Mouse (Mus musculus) CH12.LX (cell line): ENCODE data around the gene Iqsec2. TPM values are rescaled to one million over a fixed set of nuclear protein-coding genes. Genes with fewer than 3 reads are reported as not detected.

Experiments
- DNase-seq: peaks from one replicate; pipeline ENCODE4 v3.0.0-alpha.2; 2013; ENCODE audit errors: extremely low read depth
- H3K27ac ChIP-seq: 2 replicates; pipeline ENCODE4 v1.5.1; 2012; ENCODE audit warnings: low read depth, mild to moderate bottlenecking, control low read depth, moderate library complexity; ENCODE audit not compliant: insufficient read depth
- H3K27me3 ChIP-seq: replicated peaks from 2 replicates; pipeline ENCODE3; 2012; ENCODE audit warnings: inconsistent platforms
- H3K36me3 ChIP-seq, 2 experiments: replicated peaks in 1 of 2; 2 replicates each; pipeline versions ENCODE3 to v1.6.1; 2012; ENCODE audit warnings: inconsistent platforms in 1 of 2, low read length in 1 of 2, mild to moderate bottlenecking in 1 of 2, mixed read lengths in 1 of 2, moderate library complexity in 1 of 2; ENCODE audit not compliant: control insufficient read depth in 1 of 2, insufficient read depth in 1 of 2
- H3K4me1 ChIP-seq, 2 experiments: 2 replicates each; pipeline ENCODE4 v1.6.1; 2012; ENCODE audit warnings: inconsistent platforms in 1 of 2, moderate library complexity in 1 of 2; ENCODE audit not compliant: insufficient read depth in 2 of 2, control insufficient read depth in 1 of 2
- H3K4me2 ChIP-seq: 2 replicates; pipeline ENCODE4 v1.6.1; 2012; ENCODE audit warnings: low read depth, mild to moderate bottlenecking, control low read depth; ENCODE audit not compliant: poor library complexity, insufficient read depth, severe bottlenecking
- H3K4me3 ChIP-seq, 3 experiments: fragments of 150-350 bp in 1 of 3; sonication (generic) in 1 of 3; replicated peaks in 1 of 3; 2 replicates each; pipeline versions ENCODE3 to v1.5.1; 2011 to 2012; ENCODE audit warnings: low read depth in 2 of 3, low read length in 2 of 3, mild to moderate bottlenecking in 2 of 3, moderate library complexity in 2 of 3, control low read depth in 1 of 3, improper control_type of control experiment in 1 of 3, inconsistent platforms in 1 of 3, mixed read lengths in 1 of 3; ENCODE audit not compliant: poor library complexity in 1 of 3
- H3K79me2 ChIP-seq: replicated peaks from 2 replicates; pipeline ENCODE4 v1.6.1; 2012; ENCODE audit warnings: mild to moderate bottlenecking, moderate library complexity; ENCODE audit not compliant: control insufficient read depth, poor library complexity, insufficient read depth, severe bottlenecking; ENCODE audit errors: extremely low read depth
- H3K9ac ChIP-seq: 2 replicates; pipeline ENCODE4 v1.6.1; 2012; ENCODE audit warnings: low read depth, mild to moderate bottlenecking, control low read depth, moderate library complexity; ENCODE audit not compliant: insufficient read depth
- H3K9me3 ChIP-seq: replicated peaks from 2 replicates; pipeline ENCODE3; 2012; ENCODE audit warnings: low read length, inconsistent platforms, mixed read lengths
- BHLHE40 ChIP-seq: IDR thresholded peaks from 2 replicates; pipeline ENCODE4 v1.6.1; 2011; ENCODE audit warnings: mild to moderate bottlenecking, low read depth, low read length, improper control_type of control experiment
- CHD1 ChIP-seq: IDR thresholded peaks from 2 replicates; pipeline ENCODE4 v1.6.1; 2012; ENCODE audit warnings: low read depth, low read length, improper control_type of control experiment, inconsistent platforms
- CHD2 ChIP-seq: IDR thresholded peaks from 2 replicates; pipeline ENCODE4 v1.6.1; 2011; ENCODE audit warnings: low read length, improper control_type of control experiment
- ELF1 ChIP-seq: IDR thresholded peaks from 2 replicates; pipeline ENCODE4 v1.6.1; 2014; ENCODE audit warnings: low read depth, mild to moderate bottlenecking, inconsistent platforms, low read length, improper control_type of control experiment
- EP300 ChIP-seq: IDR thresholded peaks from 2 replicates; pipeline ENCODE4 v1.6.1; 2011; ENCODE audit warnings: low read length, improper control_type of control experiment
- ETS1 ChIP-seq: conservative IDR thresholded peaks from 2 replicates; pipeline ENCODE4 v1.6.1; 2012; ENCODE audit warnings: low read depth, mild to moderate bottlenecking, inconsistent platforms, low read length, improper control_type of control experiment, moderate library complexity
- GABPA ChIP-seq: IDR thresholded peaks from 2 replicates; pipeline ENCODE4 v1.6.1; 2012; ENCODE audit warnings: low read depth, low read length, improper control_type of control experiment, inconsistent platforms; ENCODE audit not compliant: insufficient replicate concordance
- HCFC1 ChIP-seq: IDR thresholded peaks from 2 replicates; pipeline ENCODE4 v1.6.1; 2012; ENCODE audit warnings: low read depth, mild to moderate bottlenecking, inconsistent platforms, low read length, improper control_type of control experiment
- JUN ChIP-seq: IDR thresholded peaks from 2 replicates; pipeline ENCODE4 v1.6.1; 2011; ENCODE audit warnings: low read depth, mild to moderate bottlenecking, low read length, improper control_type of control experiment, moderate library complexity; ENCODE audit not compliant: insufficient read depth
- JUND ChIP-seq: conservative IDR thresholded peaks from 2 replicates; pipeline ENCODE4 v1.6.1; 2011; ENCODE audit warnings: low read depth, low read length, improper control_type of control experiment
- KAT2A ChIP-seq: IDR thresholded peaks from 2 replicates; pipeline ENCODE4 v1.6.1; 2012; ENCODE audit warnings: low read length, improper control_type of control experiment, inconsistent platforms; ENCODE audit not compliant: insufficient replicate concordance
- MAFK ChIP-seq: IDR thresholded peaks from 2 replicates; pipeline ENCODE4 v1.6.1; 2011; ENCODE audit warnings: low read length, improper control_type of control experiment; ENCODE audit not compliant: insufficient replicate concordance
- MEF2A ChIP-seq: IDR thresholded peaks from 2 replicates; pipeline ENCODE4 v1.6.1; 2014; ENCODE audit warnings: low read depth, mild to moderate bottlenecking, inconsistent platforms, low read length, improper control_type of control experiment, borderline replicate concordance
- MXI1 ChIP-seq: IDR thresholded peaks from 2 replicates; pipeline ENCODE4 v1.6.1; 2011; ENCODE audit warnings: mild to moderate bottlenecking, low read depth, low read length, improper control_type of control experiment
- POLR2A ChIP-seq: IDR thresholded peaks from 2 replicates; pipeline ENCODE4 v1.6.1; 2011; ENCODE audit warnings: low read depth, mild to moderate bottlenecking, improper control_type of control experiment, low read length
- RAD21 ChIP-seq: IDR thresholded peaks from 2 replicates; pipeline ENCODE4 v1.6.1; 2011; ENCODE audit warnings: low read depth, mild to moderate bottlenecking, low read length, improper control_type of control experiment, moderate library complexity
- RCOR1 ChIP-seq: conservative IDR thresholded peaks from 2 replicates; pipeline ENCODE4 v1.6.1; 2012; ENCODE audit warnings: low read depth, mild to moderate bottlenecking, inconsistent platforms, low read length, improper control_type of control experiment
- SIN3A ChIP-seq: IDR thresholded peaks from 2 replicates; pipeline ENCODE4 v1.6.1; 2012; ENCODE audit warnings: low read length, improper control_type of control experiment, inconsistent platforms
- SMC3 ChIP-seq: IDR thresholded peaks from 2 replicates; pipeline ENCODE4 v1.6.1; 2011; ENCODE audit warnings: low read depth, low read length, improper control_type of control experiment
- TCF12 ChIP-seq: IDR thresholded peaks from 2 replicates; pipeline ENCODE4 v1.6.1; 2014; ENCODE audit warnings: low read depth, mild to moderate bottlenecking, inconsistent platforms, low read length, improper control_type of control experiment
- UBTF ChIP-seq: IDR thresholded peaks from 2 replicates; pipeline ENCODE4 v1.6.1; 2012; ENCODE audit warnings: low read depth, mild to moderate bottlenecking, inconsistent platforms, low read length, improper control_type of control experiment, moderate library complexity
- USF1 ChIP-seq: IDR thresholded peaks from 2 replicates; pipeline ENCODE4 v1.6.1; 2014; ENCODE audit warnings: low read depth, mild to moderate bottlenecking, inconsistent platforms, low read length, improper control_type of control experiment
- ZMIZ1 ChIP-seq: IDR thresholded peaks from 2 replicates; pipeline ENCODE4 v1.6.1; 2012; ENCODE audit warnings: low read depth, mild to moderate bottlenecking, inconsistent platforms, low read length, improper control_type of control experiment
- ZNF384 ChIP-seq: IDR thresholded peaks from 2 replicates; pipeline ENCODE4 v1.6.1; 2012; ENCODE audit warnings: low read depth, low read length, improper control_type of control experiment, inconsistent platforms
- dilution Hi-C: fragments of 300-500 bp; cut with MboI; formaldehyde crosslinking; loops from 2 replicates; pipeline ENCODE4 v1.14.3; 2020; ENCODE audit warnings: low sequenced_read_pairs; ENCODE audit not compliant: extremely low pct_unique_long_range_greater_than_20kb, extremely low pct_ligation_motif_present
- in situ Hi-C: fragments of 300-500 bp; cut with MboI; formaldehyde crosslinking; loops from 3 replicates; pipeline ENCODE4 v1.14.3; 2019; ENCODE audit warnings: low sequenced_read_pairs, low pct_ligation_motif_present, low pct_unique_long_range_greater_than_20kb, mixed read lengths
- polyA plus RNA-seq: library from polyadenylated mRNA; unstranded; fragments of >175 nt; gene quantifications from 2 replicates; pipeline ENCODE4 v1.2.1, GENCODE M21; 2012; ENCODE audit warnings: low read depth; ENCODE audit not compliant: insufficient read length
- total RNA-seq, 2 experiments: library from RNA; depleted of rRNA; stranded (reverse); fragments of 300-350 nt in 1 of 2; fragments of >200 nt in 1 of 2; gene quantifications; 2 replicates each; pipeline ENCODE4 v1.2.3; 2012 to 2014

Iqsec2 gene
- total and polyA plus RNA-seq, 3 experiments: 0.71 to 4.2 (median 1.8) TPM

DNA sequence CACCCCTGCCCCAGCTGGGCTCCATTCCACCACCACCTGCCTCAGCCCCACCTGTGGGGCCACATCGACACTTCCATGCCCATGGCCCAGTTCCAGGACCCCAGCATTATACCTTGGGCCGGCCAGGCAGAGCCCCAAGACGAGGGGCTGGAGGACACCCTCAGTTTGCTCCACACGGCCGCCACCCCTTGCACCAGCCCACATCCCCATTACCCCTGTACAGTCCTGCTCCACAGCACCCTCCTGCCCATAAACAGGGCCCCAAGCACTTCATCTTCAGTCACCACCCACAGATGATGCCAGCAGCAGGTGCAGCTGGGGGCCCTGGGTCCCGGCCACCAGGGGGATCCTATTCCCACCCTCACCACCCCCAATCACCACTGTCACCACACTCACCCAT lies 79.2 kb downstream of the Iqsec2 start:
- Histone ChIP-seq H3K36me3 (peaks cover 0 to 23% of the 10 kb centered on the region in 2 experiments), H3K27ac (no peak overlapping the region), H3K27me3 (no peaks in the 10 kb centered on the region), H3K9me3 (no peaks in the 10 kb centered on the region), H3K9ac (no peak overlapping the region), H3K79me2 (no peaks in the 10 kb centered on the region), H3K4me2 (no peak overlapping the region), H3K4me1 (peaks cover 2 to 13% of the 10 kb centered on the region in 2 experiments; a peak in 3 of 4 replicates), H3K4me3 (no peak overlapping the region)
- dilution Hi-C loops (no loop called here), in situ Hi-C loops (no loop called here)
- TF ChIP-seq KAT2A: no peak
- no peak for TF ChIP-seq ZNF384
- TF ChIP-seq SMC3: no peak
- TF ChIP-seq JUND: no peak
- no peak for TF ChIP-seq HCFC1
- no peak for TF ChIP-seq SIN3A
- no peak for TF ChIP-seq CHD1
- TF ChIP-seq MEF2A: no peak
- TF ChIP-seq UBTF: no peak
- TF ChIP-seq CHD2: no peak
- TF ChIP-seq BHLHE40: no peak
- no peak for TF ChIP-seq RCOR1
- no peak for TF ChIP-seq RAD21
- TF ChIP-seq ZMIZ1: no peak
- no peak for DNase-seq

DNA sequence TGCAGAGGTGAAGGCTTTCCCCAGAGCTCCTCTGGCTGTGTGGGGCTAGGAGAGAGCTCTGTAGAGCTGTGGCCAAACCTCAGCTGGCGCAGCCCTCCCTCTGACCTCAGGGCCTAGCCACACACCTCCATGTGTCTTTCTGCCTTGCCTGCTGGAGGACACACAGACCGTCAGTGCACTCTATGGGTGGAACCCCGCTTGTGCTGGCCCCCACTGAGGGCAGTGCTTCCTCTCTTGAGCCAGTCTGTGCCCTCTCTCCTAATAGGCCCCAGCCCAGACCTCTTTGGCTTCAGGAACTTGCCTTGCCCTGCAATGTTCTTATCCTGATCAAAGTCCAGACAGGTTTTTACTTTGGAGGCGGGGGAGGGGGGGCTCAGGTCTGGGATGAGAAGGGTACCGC lies 80.2 kb downstream of the Iqsec2 start:
- no peak for TF ChIP-seq ZMIZ1
- no peak for TF ChIP-seq ETS1
- no peak for TF ChIP-seq GABPA
- TF ChIP-seq POLR2A: no peak
- TF ChIP-seq RCOR1: no peak
- TF ChIP-seq BHLHE40: no peak
- TF ChIP-seq ELF1: no peak
- no peak for TF ChIP-seq JUN
- no peak for TF ChIP-seq TCF12
- no peak for TF ChIP-seq MXI1
- TF ChIP-seq JUND: no peak
- no peak for TF ChIP-seq USF1
- no peak for TF ChIP-seq HCFC1
- TF ChIP-seq CHD1: no peak
- TF ChIP-seq MAFK: no peak
- TF ChIP-seq EP300: no peak
- H3K4me3 ChIP-seq: no peak overlapping the region
- dilution Hi-C loops (no loop called here), in situ Hi-C loops (no loop called here)
- H3K4me2 ChIP-seq: no peak overlapping the region
- no peak overlapping the region for H3K27ac ChIP-seq
- no peak overlapping the region for H3K9ac ChIP-seq
- peaks cover 0 to 23% of the 10 kb centered on the region in 2 experiments for H3K36me3 ChIP-seq
- no peaks in the 10 kb centered on the region for H3K27me3 ChIP-seq
- H3K9me3 ChIP-seq: no peaks in the 10 kb centered on the region
- peaks cover 0 to 8% of the 10 kb centered on the region in 2 experiments; a peak in 2 of 4 replicates for H3K4me1 ChIP-seq
- DNase-seq: no peak
- H3K79me2 ChIP-seq: no peaks in the 10 kb centered on the region
